Mouse (Mus musculus) embryonic fibroblast, embryonic 13.5 days (primary cell): ENCODE measurements around the gene Sdsl.

Experiments
- CTCF ChIP-seq: IDR thresholded peaks from 2 replicates; pipeline ENCODE4 v1.5.1; 2011; ENCODE audit warnings: mild to moderate bottlenecking, control low read depth, low read length, moderate library complexity, borderline replicate concordance; ENCODE audit not compliant: insufficient read depth
- POLR2A ChIP-seq: IDR thresholded peaks from 2 replicates; pipeline ENCODE4 v1.6.1; 2011; ENCODE audit warnings: low read depth, mild to moderate bottlenecking, control low read depth, low read length, moderate library complexity

- TF ChIP-seq CTCF, result no peak
- no peak for TF ChIP-seq POLR2A
These were observed 44.3 kb downstream of the Sdsl start for GRCm38 (mm10) chr5:120428189-120428838.
